Mouse (Mus musculus) liver, embryonic 15.5 days (tissue): ENCODE results near the gene Dcun1d1. TPM values are rescaled to one million over a fixed set of nuclear protein-coding genes. Genes with fewer than 3 reads are reported as not detected.

Source experiments
- ATAC-seq: fragments of 200-750 bp; cut with Nextera tagmentation; 2 replicates; pipeline ENCODE4 v1.8.0; 2017; ENCODE audit warnings: moderate number of reproducible peaks, mild to moderate bottlenecking, moderate library complexity; ENCODE audit not compliant: insufficient read depth
- H3K27ac ChIP-seq: fragments of 300-500 bp; sonication (generic); replicated peaks from 2 replicates; pipeline ENCODE4 v1.5.1; 2015; ENCODE audit warnings: mild to moderate bottlenecking, inconsistent platforms
- H3K27me3 ChIP-seq: fragments of 300-500 bp; sonication (generic); 2 replicates; pipeline ENCODE4 v1.6.1; 2015; ENCODE audit warnings: mild to moderate bottlenecking, inconsistent platforms
- H3K36me3 ChIP-seq: fragments of 300-500 bp; sonication (generic); replicated peaks from 2 replicates; pipeline ENCODE4 v1.6.1; 2015; ENCODE audit warnings: moderate library complexity, mild to moderate bottlenecking, inconsistent platforms
- H3K4me1 ChIP-seq: fragments of 300-500 bp; sonication (generic); replicated peaks from 2 replicates; pipeline ENCODE4 v1.6.1; 2015; ENCODE audit warnings: inconsistent platforms
- H3K4me2 ChIP-seq: fragments of 300-500 bp; sonication (generic); 2 replicates; pipeline ENCODE4 v1.6.1; 2015; ENCODE audit warnings: moderate library complexity, mild to moderate bottlenecking, inconsistent platforms
- H3K4me3 ChIP-seq: fragments of 300-500 bp; sonication (generic); replicated peaks from 2 replicates; pipeline ENCODE4 v1.5.1; 2015; ENCODE audit warnings: mild to moderate bottlenecking, inconsistent platforms
- H3K9ac ChIP-seq: fragments of 300-500 bp; sonication (generic); 2 replicates; pipeline ENCODE4 v1.6.1; 2015; ENCODE audit warnings: moderate library complexity, mild to moderate bottlenecking, inconsistent platforms
- H3K9me3 ChIP-seq: fragments of 300-500 bp; sonication (generic); replicated peaks from 2 replicates; pipeline ENCODE4 v1.6.1; 2016; ENCODE audit warnings: inconsistent platforms
- WGBS: fragments of 180-500 bp; shearing (Covaris S2); methylation state at CpG from one replicate; pipeline ENCODE4 v1.1.7; 2015; ENCODE audit warnings: mixed read lengths; ENCODE audit not compliant: insufficient replicate concordance; 5-methylcytosine and 5-hydroxymethylcytosine counted together
- polyA plus RNA-seq: library from polyadenylated mRNA; unstranded; fragments of >200 nt; fragmentation: Nextera tagmentation; extraction: Ambion mirVana; gene quantifications from 2 replicates; pipeline ENCODE4 v1.2.1, GENCODE M21; 2015

Gene Dcun1d1
- 85.6 and 91.5 TPM in 2 replicates for polyA plus RNA-seq

GRCm38 (mm10) chr3:35937345-35937744 lies at the start of gene Dcun1d1:
Gene Dcun1d1 (minus strand): TSS chr3:35937445.
- H3K27ac ChIP-seq: no peak within 1 kb of the TSS
- WGBS: 81% methylated on average over 6 of the region's 6 CpGs
- H3K9me3 ChIP-seq: no peaks in the 10 kb centered on the region
- H3K4me2 ChIP-seq: no peak within 1 kb of the TSS
- H3K27me3 ChIP-seq: no peaks in the 10 kb centered on the region
- H3K4me1 ChIP-seq: peaks cover 27% of the 10 kb centered on the region
- no peak within 1 kb of the TSS for H3K9ac ChIP-seq
- no peak within 1 kb of the TSS for H3K4me3 ChIP-seq
- no peak for ATAC-seq
- peaks cover 19% of the 10 kb centered on the region for H3K36me3 ChIP-seq

- Histone ChIP-seq H3K4me2 (no peak overlapping the region), H3K4me1 (no peaks in the 10 kb centered on the region), H3K27me3 (no peaks in the 10 kb centered on the region), H3K9me3 (no peaks in the 10 kb centered on the region), H3K36me3 (peaks cover 15% of the 10 kb centered on the region; the same call in 1 of the 2 replicates), H3K27ac (no peak overlapping the region), H3K4me3 (no peak overlapping the region), H3K9ac (no peak overlapping the region)
- WGBS: 68% methylated on average over 6 of the region's 6 CpGs
- ATAC-seq: no peak
Observed at GRCm38 (mm10) chr3:35986266-35986665, 49.0 kb upstream of the Dcun1d1 start.

- Histone ChIP-seq H3K9ac (no peak overlapping the region), H3K27ac (no peak overlapping the region), H3K27me3 (no peaks in the 10 kb centered on the region), H3K4me1 (no peaks in the 10 kb centered on the region), H3K9me3 (no peaks in the 10 kb centered on the region), H3K36me3 (peaks cover 9% of the 10 kb centered on the region; the same call in 1 of the 2 replicates), H3K4me3 (no peak overlapping the region), H3K4me2 (no peak overlapping the region)
- ATAC-seq: no peak
- WGBS: 55% methylated on average over 7 of the region's 7 CpGs
Observed at GRCm38 (mm10) chr3:35973551-35973950, 36.3 kb upstream of the Dcun1d1 start.

GRCm38 (mm10) chr3:35972985-35973384 lies 35.7 kb upstream of the Dcun1d1 start:
- ATAC-seq: 0 out of 2 replicates have a peak, but pooled peaks have one; percentile 42
- no peak overlapping the region for H3K27ac ChIP-seq
- no peaks in the 10 kb centered on the region for H3K27me3 ChIP-seq
- H3K4me1 ChIP-seq: no peaks in the 10 kb centered on the region
- H3K9me3 ChIP-seq: no peaks in the 10 kb centered on the region
- no peak overlapping the region for H3K4me3 ChIP-seq
- H3K9ac ChIP-seq: no peak overlapping the region
- no peak overlapping the region for H3K4me2 ChIP-seq
- WGBS: 67% methylated on average over 4 of the region's 4 CpGs
- H3K36me3 ChIP-seq: peaks cover 9% of the 10 kb centered on the region; the same call in 1 of the 2 replicates

GRCm38 (mm10) chr3:35971149-35971548 lies 33.9 kb upstream of the Dcun1d1 start:
- no peak overlapping the region for H3K4me3 ChIP-seq
- H3K36me3 ChIP-seq: peaks cover 6% of the 10 kb centered on the region; the same call in 1 of the 2 replicates
- 0 out of 2 replicates have a peak, but pooled peaks cover 3% of the 10 kb centered on the region for H3K4me1 ChIP-seq
- H3K27me3 ChIP-seq: no peaks in the 10 kb centered on the region
- no peak overlapping the region for H3K27ac ChIP-seq
- WGBS: 82% methylated on average over 12 of the region's 12 CpGs
- no peaks in the 10 kb centered on the region for H3K9me3 ChIP-seq
- H3K9ac ChIP-seq: no peak overlapping the region
- ATAC-seq: no peak
- no peak overlapping the region for H3K4me2 ChIP-seq

GRCm38 (mm10) chr3:35970441-35970840 lies 33.2 kb upstream of the Dcun1d1 start:
- H3K4me3 ChIP-seq: no peak overlapping the region

GRCm38 (mm10) chr3:35967366-35967921 lies 30.2 kb upstream of the Dcun1d1 start:
- no peak overlapping the region for H3K9ac ChIP-seq
- 51% methylated on average over 8 of the region's 8 CpGs for WGBS
- no peaks in the 10 kb centered on the region; the same call in 1 of the 2 replicates for H3K36me3 ChIP-seq
- ATAC-seq: no peak
- no peak overlapping the region for H3K4me3 ChIP-seq
- H3K4me2 ChIP-seq: no peak overlapping the region
- no peaks in the 10 kb centered on the region for H3K9me3 ChIP-seq
- no peaks in the 10 kb centered on the region for H3K27me3 ChIP-seq
- 0 out of 2 replicates have a peak, but pooled peaks cover 8% of the 10 kb centered on the region for H3K4me1 ChIP-seq
- H3K27ac ChIP-seq: no peak overlapping the region

More at GRCm38 (mm10) chr3:35970441-35970840, 33.2 kb upstream of the Dcun1d1 start:
- Histone ChIP-seq H3K27ac (no peak overlapping the region), H3K4me1 (0 out of 2 replicates have a peak, but pooled peaks cover 3% of the 10 kb centered on the region), H3K9ac (no peak overlapping the region), H3K36me3 (peaks cover 4% of the 10 kb centered on the region; the same call in 1 of the 2 replicates), H3K9me3 (no peaks in the 10 kb centered on the region), H3K27me3 (no peaks in the 10 kb centered on the region), H3K4me2 (no peak overlapping the region)
- WGBS: 69% methylated on average over 4 of the region's 4 CpGs
- ATAC-seq: no peak

GRCm38 (mm10) chr3:35966493-35966892 lies 29.2 kb upstream of the Dcun1d1 start:
- Histone ChIP-seq H3K4me2 (no peak overlapping the region), H3K36me3 (no peaks in the 10 kb centered on the region; the same call in 1 of the 2 replicates), H3K4me1 (0 out of 2 replicates have a peak, but pooled peaks cover 8% of the 10 kb centered on the region), H3K9ac (no peak overlapping the region), H3K4me3 (no peak overlapping the region), H3K27ac (no peak overlapping the region), H3K27me3 (no peaks in the 10 kb centered on the region), H3K9me3 (no peaks in the 10 kb centered on the region)
- WGBS: 17% methylated on average over 2 of the region's 2 CpGs
- no peak for ATAC-seq

GRCm38 (mm10) chr3:35964928-35965327 lies 27.7 kb upstream of the Dcun1d1 start:
- H3K4me2 ChIP-seq: no peak overlapping the region
- WGBS: 19% methylated on average over 4 of the region's 4 CpGs

GRCm38 (mm10) chr3:35963921-35964320 lies 26.7 kb upstream of the Dcun1d1 start:
- no peak overlapping the region for H3K4me2 ChIP-seq
- no peak for ATAC-seq
- no peaks in the 10 kb centered on the region for H3K27me3 ChIP-seq
- no peaks in the 10 kb centered on the region for H3K9me3 ChIP-seq
- H3K4me1 ChIP-seq: 0 out of 2 replicates have a peak, but pooled peaks cover 8% of the 10 kb centered on the region
- H3K4me3 ChIP-seq: no peak overlapping the region
- H3K36me3 ChIP-seq: no peaks in the 10 kb centered on the region
- no peak overlapping the region for H3K27ac ChIP-seq
- 63% methylated on average over 5 of the region's 5 CpGs for WGBS
- H3K9ac ChIP-seq: no peak overlapping the region

More at GRCm38 (mm10) chr3:35964928-35965327, 27.7 kb upstream of the Dcun1d1 start:
- H3K27ac ChIP-seq: no peak overlapping the region
- 0 out of 2 replicates have a peak, but pooled peaks cover 8% of the 10 kb centered on the region for H3K4me1 ChIP-seq
- ATAC-seq: peak; percentile 37; the same call in 1 of the 2 replicates
- no peaks in the 10 kb centered on the region for H3K36me3 ChIP-seq
- no peak overlapping the region for H3K9ac ChIP-seq
- no peak overlapping the region for H3K4me3 ChIP-seq
- H3K9me3 ChIP-seq: no peaks in the 10 kb centered on the region
- no peaks in the 10 kb centered on the region for H3K27me3 ChIP-seq

GRCm38 (mm10) chr3:35963401-35963800 lies 26.2 kb upstream of the Dcun1d1 start:
- Histone ChIP-seq H3K4me2 (no peak overlapping the region), H3K9me3 (no peaks in the 10 kb centered on the region), H3K4me1 (0 out of 2 replicates have a peak, but pooled peaks cover 8% of the 10 kb centered on the region), H3K36me3 (no peaks in the 10 kb centered on the region), H3K4me3 (no peak overlapping the region), H3K27ac (no peak overlapping the region), H3K27me3 (no peaks in the 10 kb centered on the region), H3K9ac (no peak overlapping the region)
- WGBS: 69% methylated on average over 4 of the region's 4 CpGs
- no peak for ATAC-seq
